In genomic region chr2:148902286-148902685, GRCm38 (mm10) we compare ENCODE assay signal across 8 mouse cellular contexts. TPM values are rescaled to one million over a fixed set of nuclear protein-coding genes. Genes with fewer than 3 reads are reported as not detected.
DNase-seq lines count a peak whose midpoint lies in the region; ATAC-seq and TF ChIP-seq lines count a peak whose summit lies in the region.

No protein-coding gene starts in this region.

- H3K4me1 ChIP-seq in ES-Bruce4 (ENCODE audit: control insufficient read depth, insufficient read depth, low read length): no peaks in the 10 kb centered on the region
- no peaks in the 10 kb centered on the region for H3K4me1 ChIP-seq in forebrain, embryonic 15.5 days
- H3K4me1 ChIP-seq in liver, postnatal 0 days (ENCODE audit: insufficient read depth): no peaks in the 10 kb centered on the region
- H3K4me1 ChIP-seq in neural tube, embryonic 13.5 days (replicated peaks): no peaks in the 10 kb centered on the region
- no peaks in the 10 kb centered on the region for H3K4me1 ChIP-seq in stomach, postnatal 0 days (replicated peaks; ENCODE audit: control insufficient read depth, insufficient read depth)

- TF ChIP-seq CTCF in ES-Bruce4 (IDR thresholded peaks at IDR 0.05; ENCODE audit: low read depth, low read length): peak; percentile 72
- TF ChIP-seq CTCF in liver, postnatal 0 days (IDR thresholded peaks at IDR 0.05; ENCODE audit: low read depth): peak; percentile 92
- TF ChIP-seq CTCF in stomach, postnatal 0 days (IDR thresholded peaks at IDR 0.05; ENCODE audit: low read depth): peak; percentile 85

- no peak for TF ChIP-seq POLR2A in ES-Bruce4 (IDR thresholded peaks at IDR 0.05; ENCODE audit: insufficient read depth, low read length)

- ATAC-seq in forebrain, embryonic 15.5 days (replicated peaks): peak; percentile 88
- peak; percentile 82 for ATAC-seq in liver, postnatal 0 days
- ATAC-seq in neural tube, embryonic 13.5 days (ENCODE audit: low read depth): peak; percentile 69; the same call in 1 of the 2 replicates
- peak; percentile 73; the same call in 1 of the 2 replicates for ATAC-seq in stomach, postnatal 0 days (ENCODE audit: low FRiP score, low TSS enrichment)

- DNase-seq in c-Kit-positive CD71-positive TER-119-negative erythroid progenitor cells, embryonic 14.5 days (ENCODE audit: low read depth): peak; percentile 21
- peak; percentile 73 to 75 for DNase-seq in heart, postnatal 14 days
- peak; percentile 69 to 72 for DNase-seq in kidney, postnatal 4 days
- DNase-seq in liver, postnatal 0 days: peak; percentile 65
- DNase-seq in stomach, postnatal 0 days (ENCODE audit: low spot score): peak; percentile 53

- no peak overlapping the region for H3K4me3 ChIP-seq in ES-Bruce4 (ENCODE audit: low read depth, low read length)
- no peak overlapping the region for H3K4me3 ChIP-seq in forebrain, embryonic 15.5 days
- H3K4me3 ChIP-seq in liver, postnatal 0 days (ENCODE audit: low read depth, low read length): no peak overlapping the region
- H3K4me3 ChIP-seq in neural tube, embryonic 13.5 days: no peak overlapping the region
- no peak overlapping the region for H3K4me3 ChIP-seq in stomach, postnatal 0 days (ENCODE audit: low read depth, low read length)

- no peaks in the 10 kb centered on the region for H3K27me3 ChIP-seq in ES-Bruce4 (ENCODE audit: control insufficient read depth, insufficient read depth, low read length, poor library complexity, severe bottlenecking)
- H3K27me3 ChIP-seq in forebrain, embryonic 15.5 days: no peaks in the 10 kb centered on the region
- no peaks in the 10 kb centered on the region for H3K27me3 ChIP-seq in liver, postnatal 0 days (ENCODE audit: insufficient read depth, low read length)
- H3K27me3 ChIP-seq in neural tube, embryonic 13.5 days: no peaks in the 10 kb centered on the region
- no peaks in the 10 kb centered on the region for H3K27me3 ChIP-seq in stomach, postnatal 0 days (ENCODE audit: control insufficient read depth, insufficient read depth, low read length)

- no peaks in the 10 kb centered on the region for H3K9me3 ChIP-seq in ES-Bruce4 (replicated peaks; ENCODE audit: control insufficient read depth, insufficient read depth, low read length, poor library complexity, severe bottlenecking)
- no peaks in the 10 kb centered on the region for H3K9me3 ChIP-seq in forebrain, embryonic 15.5 days
- no peaks in the 10 kb centered on the region for H3K9me3 ChIP-seq in liver, postnatal 0 days (ENCODE audit: low read length)
- no peaks in the 10 kb centered on the region for H3K9me3 ChIP-seq in neural tube, embryonic 13.5 days
- H3K9me3 ChIP-seq in stomach, postnatal 0 days (ENCODE audit: control insufficient read depth, low read length): no peaks in the 10 kb centered on the region

- no peaks in the 10 kb centered on the region for H3K36me3 ChIP-seq in ES-Bruce4 (ENCODE audit: control insufficient read depth, insufficient read depth, low read length, poor library complexity, severe bottlenecking)
- H3K36me3 ChIP-seq in forebrain, embryonic 15.5 days: no peaks in the 10 kb centered on the region
- no peaks in the 10 kb centered on the region for H3K36me3 ChIP-seq in liver, postnatal 0 days (replicated peaks; ENCODE audit: insufficient read depth, low read length)
- H3K36me3 ChIP-seq in neural tube, embryonic 13.5 days: no peaks in the 10 kb centered on the region
- H3K36me3 ChIP-seq in stomach, postnatal 0 days (ENCODE audit: control insufficient read depth, insufficient read depth, low read length): no peaks in the 10 kb centered on the region

- TF ChIP-seq EP300 in ES-Bruce4 (IDR thresholded peaks at IDR 0.05; ENCODE audit: insufficient read depth, low read depth, low read length): no peak
- no peak for TF ChIP-seq EP300 in liver, postnatal 0 days (IDR thresholded peaks at IDR 0.05; ENCODE audit: low read depth)
- no peak for TF ChIP-seq EP300 in stomach, postnatal 0 days (optimal IDR thresholded peaks at IDR 0.05)

- H3K4me2 ChIP-seq in forebrain, embryonic 15.5 days (replicated peaks): no peak overlapping the region
- 0 out of 2 replicates have a peak overlapping the region, but pooled peaks have one; percentile 51 for H3K4me2 ChIP-seq in liver, postnatal 0 days (ENCODE audit: low read depth, low read length)
- 0 out of 2 replicates have a peak overlapping the region, but pooled peaks have one; percentile 33 for H3K4me2 ChIP-seq in neural tube, embryonic 13.5 days
- H3K4me2 ChIP-seq in stomach, postnatal 0 days (replicated peaks; ENCODE audit: low read depth): peak overlapping the region; percentile 34; the same call in 1 of the 2 replicates

- intact Hi-C loops in heart, postnatal 14 days (cut with DNase I): loop anchor here (1.0 kb wide), 2 partner anchors 51 to 150 kb away; no protein-coding TSS in a partner anchor

- no peak overlapping the region for H3K9ac ChIP-seq in ES-Bruce4 (ENCODE audit: low read depth, poor library complexity, severe bottlenecking)
- no peak overlapping the region for H3K9ac ChIP-seq in forebrain, embryonic 15.5 days (replicated peaks)
- H3K9ac ChIP-seq in liver, postnatal 0 days (replicated peaks): no peak overlapping the region
- H3K9ac ChIP-seq in neural tube, embryonic 13.5 days: no peak overlapping the region
- no peak overlapping the region for H3K9ac ChIP-seq in stomach, postnatal 0 days (ENCODE audit: low read length)

- H3K27ac ChIP-seq in ES-Bruce4 (ENCODE audit: insufficient read depth, low read length): no peak overlapping the region
- no peak overlapping the region for H3K27ac ChIP-seq in forebrain, embryonic 15.5 days (replicated peaks)
- H3K27ac ChIP-seq in liver, postnatal 0 days (ENCODE audit: low read depth): no peak overlapping the region
- H3K27ac ChIP-seq in neural tube, embryonic 13.5 days (replicated peaks): no peak overlapping the region
- no peak overlapping the region for H3K27ac ChIP-seq in stomach, postnatal 0 days (replicated peaks)

- 7% methylated on average over 5 of the region's 5 CpGs for WGBS in forebrain, embryonic 15.5 days
- WGBS in liver, postnatal 0 days (ENCODE audit: insufficient replicate concordance): 1% methylated on average over 5 of the region's 5 CpGs
- WGBS in neural tube, embryonic 13.5 days: 15% methylated on average over 5 of the region's 5 CpGs
- 12% methylated on average over 5 of the region's 5 CpGs for WGBS in stomach, postnatal 0 days

RNA-seq across cellular contexts. Expression of gene Cst3, which starts 26.8 kb away (rescaled TPM):
- polyA plus RNA-seq in ES-Bruce4 (2011; ENCODE audit: insufficient read depth, insufficient read length, low read depth, missing spikeins): 299 and 318 TPM in 2 replicates
- polyA plus RNA-seq in forebrain, embryonic 15.5 days (2015; fragmentation: Nextera tagmentation; extraction: Ambion mirVana): 461 and 495 TPM in 2 replicates
- 100 to 1,000 TPM; 853 to 872 TPM for total RNA-seq in heart, postnatal 14 days (2021)
- polyA plus RNA-seq in liver, postnatal 0 days (2015; fragmentation: Nextera tagmentation; extraction: Ambion mirVana): 296 and 313 TPM in 2 replicates
- polyA plus RNA-seq in neural tube, embryonic 13.5 days (2015; fragmentation: Nextera tagmentation; extraction: Ambion mirVana): 512 and 524 TPM in 2 replicates
- polyA plus RNA-seq in stomach, postnatal 0 days (2015; fragmentation: Nextera tagmentation; extraction: Ambion mirVana): 595 and 599 TPM in 2 replicates

RNA-seq across cellular contexts. Expression of gene 9230104L09Rik, which starts 37.4 kb away (rescaled TPM):
- not detected in 2 replicates for polyA plus RNA-seq in ES-Bruce4 (2011; ENCODE audit: insufficient read depth, insufficient read length, low read depth, missing spikeins)
- polyA plus RNA-seq in forebrain, embryonic 15.5 days (2015; fragmentation: Nextera tagmentation; extraction: Ambion mirVana): not detected in 2 replicates
- 1 to 10 TPM in 1 of 2 experiments, under 1 TPM in 1; 0.78 to 1.1 TPM for total RNA-seq in heart, postnatal 14 days (2021)
- polyA plus RNA-seq in liver, postnatal 0 days (2015; fragmentation: Nextera tagmentation; extraction: Ambion mirVana): not detected in 2 replicates
- not detected in 2 replicates for polyA plus RNA-seq in neural tube, embryonic 13.5 days (2015; fragmentation: Nextera tagmentation; extraction: Ambion mirVana)
- not detected in 2 replicates for polyA plus RNA-seq in stomach, postnatal 0 days (2015; fragmentation: Nextera tagmentation; extraction: Ambion mirVana)

Comparison
In these comparisons a context has a peak if more than half of its experiments do, and no peak if none do; other contexts are left out.
1. DNase-seq: peak in every context shown above with its lines; median percentile 74 in heart, postnatal 14 days; 70 in kidney, postnatal 4 days; 65 in liver, postnatal 0 days; 53 in stomach, postnatal 0 days; 21 in c-Kit-positive CD71-positive TER-119-negative erythroid progenitor cells, embryonic 14.5 days.